Mouse (Mus musculus) MN1 (cell line): ENCODE results near the gene Angel2.
A peak's percentile ranks its signal among the peaks of the same experiment; 100 is the strongest.

Source experiments
- DNase-seq: peaks from one replicate; pipeline ENCODE4 v3.0.0-alpha.2; 2016; ENCODE audit warnings: low spot score

Angel2 gene

GRCm38 (mm10) chr1:190929010-190929695, 4.2 kb downstream of the Angel2 start:
- DNase-seq = peak; percentile 70

GRCm38 (mm10) chr1:190930181-190930580, 5.3 kb downstream of the Angel2 start:
- DNase-seq = no peak

GRCm38 (mm10) chr1:190939803-190940202, 14.9 kb downstream of the Angel2 start:
- no peak for DNase-seq

GRCm38 (mm10) chr1:190944109-190944760, 19.3 kb downstream of the Angel2 start:
- DNase-seq = peak; percentile 83

- no peak for DNase-seq
These were observed 23.1 kb downstream of the Angel2 start for GRCm38 (mm10) chr1:190947986-190948385.

GRCm38 (mm10) chr1:190948439-190948838, 23.5 kb downstream of the Angel2 start:
- no peak for DNase-seq

GRCm38 (mm10) chr1:190948846-190949245, 23.9 kb downstream of the Angel2 start:
- DNase-seq = no peak

- DNase-seq = no peak
These were observed 26.1 kb downstream of the Angel2 start for GRCm38 (mm10) chr1:190951014-190951413.

GRCm38 (mm10) chr1:190953009-190953408, 28.1 kb downstream of the Angel2 start:
- DNase-seq = no peak

- no peak for DNase-seq
These were observed 33.9 kb downstream of the Angel2 start for GRCm38 (mm10) chr1:190958821-190959220.

- DNase-seq = no peak
These were observed 37.8 kb downstream of the Angel2 start for GRCm38 (mm10) chr1:190962760-190963159.

- no peak for DNase-seq
These were observed 40.3 kb downstream of the Angel2 start for GRCm38 (mm10) chr1:190964992-190965780.

GRCm38 (mm10) chr1:190968010-190968409, 43.1 kb downstream of the Angel2 start:
- DNase-seq = no peak

- DNase-seq = no peak
These were observed 47.0 kb downstream of the Angel2 start for GRCm38 (mm10) chr1:190971708-190972610.

- peak; percentile 21 for DNase-seq
These were observed 47.8 kb downstream of the Angel2 start for GRCm38 (mm10) chr1:190972612-190973192.

GRCm38 (mm10) chr1:190974191-190974590, 49.3 kb downstream of the Angel2 start:
- DNase-seq = no peak

- no peak for DNase-seq
These were observed 49.9 kb downstream of the Angel2 start for GRCm38 (mm10) chr1:190974833-190975232.

GRCm38 (mm10) chr1:190976887-190977573, 52.1 kb downstream of the Angel2 start:
- DNase-seq = peak; percentile 35

- DNase-seq = peak; percentile 39
These were observed 53.1 kb downstream of the Angel2 start for GRCm38 (mm10) chr1:190978001-190978400.

- DNase-seq = peak; percentile 65
These were observed 53.7 kb downstream of the Angel2 start for GRCm38 (mm10) chr1:190978511-190979073.
